Mouse (Mus musculus): Measurements from ENCODE around the gene Opn3.
A peak's percentile ranks its signal among the peaks of the same experiment; 100 is the strongest.

Gene Opn3

GRCm38 (mm10) chr1:175648615-175649014 is 44.0 kb downstream of the Opn3 start:
- DNase-seq = no peak

- peak; percentile 66 to 83 for DNase-seq
These were observed 45.6 kb downstream of the Opn3 start for GRCm38 (mm10) chr1:175646952-175647351.

GRCm38 (mm10) chr1:175643496-175644265 is 48.9 kb downstream of the Opn3 start:
- DNase-seq = no peak

- DNase-seq = no peak
These were observed 52.0 kb downstream of the Opn3 start for GRCm38 (mm10) chr1:175640435-175641150.

GRCm38 (mm10) chr1:175639072-175639471 is 53.5 kb downstream of the Opn3 start:
- no peak for DNase-seq

GRCm38 (mm10) chr1:175637677-175638076 is 54.9 kb downstream of the Opn3 start:
- no peak for DNase-seq

GRCm38 (mm10) chr1:175632470-175632869 is 60.1 kb downstream of the Opn3 start:
- no peak for DNase-seq

GRCm38 (mm10) chr1:175631721-175632221 is 60.8 kb downstream of the Opn3 start:
- DNase-seq = peak; percentile 51 to 54

GRCm38 (mm10) chr1:175631080-175631479 is 61.5 kb downstream of the Opn3 start:
- no peak for DNase-seq

GRCm38 (mm10) chr1:175630345-175630744 is 62.2 kb downstream of the Opn3 start:
- no peak for DNase-seq

GRCm38 (mm10) chr1:175629248-175629647 is 63.3 kb downstream of the Opn3 start:
- no peak for DNase-seq

- DNase-seq = peak; percentile 35 to 44
These were observed 66.4 kb downstream of the Opn3 start for GRCm38 (mm10) chr1:175625990-175626692.

GRCm38 (mm10) chr1:175625257-175625879 is 67.2 kb downstream of the Opn3 start, which contains the start of gene Fh1:
TSS of gene Fh1 (minus strand) at chr1:175625635.
- DNase-seq = peak; percentile 97 to 98

GRCm38 (mm10) chr1:175623656-175624055 is 68.9 kb downstream of the Opn3 start:
- DNase-seq = no peak

- DNase-seq = no peak
These were observed 72.7 kb downstream of the Opn3 start, which contains the start of gene Kmo for GRCm38 (mm10) chr1:175619814-175620431. TSS of gene Kmo (plus strand) at chr1:175620381.

GRCm38 (mm10) chr1:175614992-175615391 is 77.6 kb downstream of the Opn3 start:
- DNase-seq = no peak
